Mouse (Mus musculus) embryonic facial prominence, embryonic 12.5 days (tissue): ENCODE measurements around the gene Rgs6. TPM values are rescaled to one million over a fixed set of nuclear protein-coding genes. Genes with fewer than 3 reads are reported as not detected.

Experiments used
- ATAC-seq: fragments of 200-750 bp; cut with Nextera tagmentation; 2 replicates; pipeline ENCODE4 v1.8.0; 2017; ENCODE audit not compliant: insufficient number of reproducible peaks, insufficient read depth, low FRiP score, low TSS enrichment
- H3K27ac ChIP-seq: fragments of 300-500 bp; sonication (generic); 2 replicates; pipeline ENCODE4 v1.5.1; 2016; ENCODE audit warnings: mild to moderate bottlenecking
- H3K27me3 ChIP-seq: fragments of 300-500 bp; sonication (generic); 2 replicates; pipeline ENCODE4 v1.6.1; 2016; ENCODE audit warnings: mild to moderate bottlenecking, moderate library complexity
- H3K36me3 ChIP-seq: fragments of 300-500 bp; sonication (generic); 2 replicates; pipeline ENCODE4 v1.6.1; 2016; ENCODE audit warnings: mild to moderate bottlenecking
- H3K4me1 ChIP-seq: fragments of 300-500 bp; sonication (generic); 2 replicates; pipeline ENCODE4 v1.6.1; 2016
- H3K4me2 ChIP-seq: fragments of 300-500 bp; sonication (generic); replicated peaks from 2 replicates; pipeline ENCODE4 v1.6.1; 2016; ENCODE audit warnings: mild to moderate bottlenecking, moderate library complexity
- H3K4me3 ChIP-seq: fragments of 300-500 bp; sonication (generic); 2 replicates; pipeline ENCODE4 v1.5.1; 2016; ENCODE audit warnings: mild to moderate bottlenecking
- H3K9ac ChIP-seq: fragments of 300-500 bp; sonication (generic); 2 replicates; pipeline ENCODE4 v1.6.1; 2016; ENCODE audit warnings: mild to moderate bottlenecking, moderate library complexity
- H3K9me3 ChIP-seq: fragments of 300-500 bp; sonication (generic); 2 replicates; pipeline ENCODE4 v1.6.1; 2016; ENCODE audit warnings: mild to moderate bottlenecking, moderate library complexity
- WGBS: fragments of 180-500 bp; shearing (Covaris S2); methylation state at CpG from one replicate; pipeline ENCODE4 v1.1.7; 2016; 5-methylcytosine and 5-hydroxymethylcytosine counted together
- polyA plus RNA-seq: library from polyadenylated mRNA; unstranded; fragments of >200 nt; fragmentation: Nextera tagmentation; extraction: Ambion mirVana; gene quantifications from 2 replicates; pipeline ENCODE4 v1.2.1, GENCODE M21; 2016

Rgs6 gene
- polyA plus RNA-seq, 1 experiment from 2014 or later: 3.7 TPM

DNA sequence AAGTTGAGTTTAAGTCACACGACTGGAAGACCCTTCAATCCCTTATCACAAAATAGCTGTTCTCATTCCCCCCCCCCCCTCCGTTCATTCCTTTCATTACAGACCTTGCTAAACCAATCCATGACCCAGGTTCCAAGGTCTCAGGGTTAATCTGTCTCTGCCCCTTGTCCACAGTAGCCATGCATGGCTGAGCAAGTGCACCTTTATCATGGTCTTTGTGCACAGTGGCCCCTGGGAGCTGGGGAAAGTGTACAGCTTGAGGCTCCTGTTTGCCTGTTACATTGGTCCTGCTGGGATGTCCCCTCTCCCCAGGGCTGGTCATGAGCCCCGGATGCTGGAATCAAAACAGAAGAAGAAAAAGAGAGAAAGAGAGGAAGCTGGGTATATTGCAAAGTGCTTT is 522.6 kb downstream of the Rgs6 start:
- Histone ChIP-seq H3K27me3 (no peaks in the 10 kb centered on the region), H3K9ac (no peak overlapping the region), H3K4me2 (no peak overlapping the region), H3K4me3 (no peak overlapping the region), H3K4me1 (no peaks in the 10 kb centered on the region), H3K36me3 (no peaks in the 10 kb centered on the region), H3K9me3 (no peaks in the 10 kb centered on the region), H3K27ac (no peak overlapping the region)
- ATAC-seq: no peak
- 67% methylated on average over 3 of the region's 3 CpGs for WGBS

DNA sequence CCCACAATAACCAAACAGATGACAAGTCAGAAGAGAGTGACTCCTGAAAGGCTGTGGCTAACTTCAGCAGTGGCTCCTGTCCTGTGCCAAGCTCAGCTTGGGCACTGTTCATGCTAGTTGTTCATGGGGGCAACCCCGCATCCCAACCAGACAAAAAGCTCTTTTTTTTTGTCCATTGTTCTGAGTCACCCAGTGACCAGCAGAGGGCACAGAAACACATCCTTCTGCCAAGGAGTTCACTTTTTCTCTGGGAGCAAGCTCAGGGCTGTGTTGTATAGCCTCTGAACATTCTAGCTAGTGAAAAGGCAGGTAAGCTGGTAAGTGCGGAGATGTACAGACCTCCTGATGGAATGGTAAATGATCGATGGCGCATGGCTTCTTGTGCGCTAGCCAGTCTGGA is 524.2 kb downstream of the Rgs6 start:
- no peak overlapping the region for H3K4me3 ChIP-seq
- 84% methylated on average over 5 of the region's 5 CpGs for WGBS
- no peaks in the 10 kb centered on the region for H3K36me3 ChIP-seq
- no peak overlapping the region for H3K9ac ChIP-seq
- H3K4me1 ChIP-seq: no peaks in the 10 kb centered on the region
- no peak for ATAC-seq
- H3K27me3 ChIP-seq: no peaks in the 10 kb centered on the region
- no peaks in the 10 kb centered on the region for H3K9me3 ChIP-seq
- no peak overlapping the region for H3K27ac ChIP-seq
- H3K4me2 ChIP-seq: no peak overlapping the region

DNA sequence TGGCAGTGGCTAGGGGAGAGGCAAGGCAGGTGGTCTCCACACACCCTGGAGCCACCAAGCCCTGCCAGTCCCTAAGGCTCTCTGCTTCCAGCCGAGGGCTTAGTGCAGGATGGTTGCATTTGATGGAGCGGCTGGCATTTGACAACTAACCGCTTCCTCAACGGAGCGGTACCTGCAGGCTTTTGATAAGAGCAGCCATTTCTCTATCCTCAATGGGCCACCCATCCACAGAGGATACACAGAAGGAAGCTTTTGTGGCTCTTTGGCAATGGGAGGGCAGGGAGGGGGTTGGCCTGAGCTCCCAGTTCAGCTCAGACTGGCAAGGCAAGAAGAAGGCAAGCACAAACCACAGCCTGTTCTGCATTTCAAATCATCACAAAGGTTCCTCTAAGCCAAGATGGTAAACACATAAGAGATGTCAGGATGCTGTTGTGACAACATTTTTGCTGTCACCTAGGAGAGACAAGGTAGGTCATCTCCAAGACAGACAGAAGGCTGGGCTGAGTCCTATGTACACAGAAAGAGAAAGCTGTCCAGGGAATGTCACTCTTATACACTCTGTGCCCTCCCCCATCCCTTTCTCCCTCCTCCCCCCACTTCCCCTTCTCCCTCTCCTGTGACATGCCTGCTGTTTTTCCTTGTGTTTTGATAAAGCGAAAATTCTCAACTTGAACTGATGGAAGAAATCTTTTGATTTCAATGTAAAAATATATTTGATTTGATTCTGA is 525.0 kb downstream of the Rgs6 start:
- Histone ChIP-seq H3K4me1 (no peaks in the 10 kb centered on the region), H3K27me3 (no peaks in the 10 kb centered on the region), H3K4me2 (no peak overlapping the region), H3K36me3 (no peaks in the 10 kb centered on the region), H3K4me3 (no peak overlapping the region), H3K9ac (no peak overlapping the region), H3K27ac (no peak overlapping the region), H3K9me3 (no peaks in the 10 kb centered on the region)
- no peak for ATAC-seq
- 69% methylated on average over 6 of the region's 6 CpGs for WGBS

DNA sequence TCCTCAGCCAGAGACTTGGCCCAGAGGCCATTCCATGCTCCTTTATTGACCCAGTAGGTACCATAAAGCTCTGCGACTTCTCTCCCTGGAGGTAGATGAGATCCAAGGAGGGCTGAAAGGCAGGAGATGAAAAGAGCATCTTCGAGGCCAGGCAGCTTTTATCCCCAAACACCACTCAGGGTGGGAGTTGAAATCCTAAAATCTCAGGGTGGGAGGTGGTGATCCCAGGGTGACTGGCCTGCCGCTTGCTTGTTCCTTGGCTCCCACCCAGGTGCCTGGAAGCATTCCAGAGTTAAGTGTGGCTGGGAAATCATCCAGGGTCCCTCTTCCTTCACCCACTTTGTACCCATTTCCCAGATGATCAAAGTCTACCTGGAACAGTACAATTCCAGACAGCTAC is 525.9 kb downstream of the Rgs6 start:
- no peak overlapping the region for H3K27ac ChIP-seq
- H3K9ac ChIP-seq: no peak overlapping the region; the same call in 1 of the 2 replicates
- no peak overlapping the region for H3K4me3 ChIP-seq
- H3K36me3 ChIP-seq: no peaks in the 10 kb centered on the region
- H3K4me2 ChIP-seq: no peak overlapping the region
- 73% methylated on average over 3 of the region's 3 CpGs for WGBS
- H3K4me1 ChIP-seq: no peaks in the 10 kb centered on the region
- no peaks in the 10 kb centered on the region for H3K27me3 ChIP-seq
- no peaks in the 10 kb centered on the region for H3K9me3 ChIP-seq
- ATAC-seq: no peak

DNA sequence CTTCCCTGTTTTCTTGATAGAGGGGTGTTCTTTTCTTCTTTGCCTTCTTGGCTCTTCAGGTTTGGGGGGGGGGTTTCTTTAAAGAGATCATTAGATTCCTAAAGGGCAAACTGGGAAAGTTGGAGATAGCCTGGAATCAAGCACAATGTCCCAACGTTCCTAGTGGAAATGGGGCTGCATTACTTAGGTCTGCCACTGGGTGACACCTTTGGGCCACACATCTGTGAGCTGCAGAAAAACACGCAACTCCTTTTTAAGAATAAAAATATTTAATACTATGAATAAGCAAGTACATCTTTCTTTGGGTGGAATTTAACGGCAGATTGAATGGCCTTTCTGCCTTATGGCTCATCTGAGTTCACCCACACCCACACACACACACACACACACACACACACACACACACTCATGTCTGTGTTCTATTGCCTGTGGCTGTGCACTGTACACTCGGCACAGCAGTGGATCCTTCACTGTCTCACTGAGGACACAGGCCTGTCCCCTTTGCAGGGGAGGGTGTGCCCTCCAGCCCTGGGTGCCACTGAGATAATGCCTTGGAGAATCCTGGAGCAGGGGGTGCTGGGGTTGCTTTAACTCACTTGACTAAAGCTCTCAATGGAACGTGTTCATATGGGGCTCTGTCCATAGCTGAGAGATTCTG is 526.4 kb downstream of the Rgs6 start:
- Histone ChIP-seq H3K27me3 (no peaks in the 10 kb centered on the region), H3K27ac (no peak overlapping the region), H3K4me1 (no peaks in the 10 kb centered on the region), H3K9me3 (no peaks in the 10 kb centered on the region), H3K4me2 (no peak overlapping the region), H3K36me3 (no peaks in the 10 kb centered on the region), H3K9ac (no peak overlapping the region), H3K4me3 (no peak overlapping the region)
- WGBS: 44% methylated on average over 5 of the region's 5 CpGs
- no peak for ATAC-seq

DNA sequence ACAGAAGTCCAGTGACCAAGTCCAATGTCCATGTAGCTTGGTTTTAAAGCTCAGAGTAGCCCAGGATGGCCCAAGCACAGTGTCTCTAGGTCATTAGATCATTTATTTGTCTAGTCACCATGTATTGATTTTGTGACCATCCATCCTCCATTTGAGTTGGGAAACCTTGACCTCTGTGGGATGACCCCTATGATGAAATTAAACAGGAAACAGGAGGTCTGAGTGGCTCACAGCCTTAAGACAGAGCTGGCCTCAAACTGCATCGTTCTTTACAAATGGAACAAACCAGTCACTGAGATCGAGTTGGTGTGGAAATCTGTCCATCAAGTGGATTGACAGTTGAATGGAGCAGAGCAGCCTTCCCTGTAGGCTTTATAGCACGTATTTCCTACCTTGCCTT is 536.0 kb downstream of the Rgs6 start:
- Histone ChIP-seq H3K9ac (no peak overlapping the region), H3K27ac (no peak overlapping the region), H3K36me3 (no peaks in the 10 kb centered on the region), H3K27me3 (no peaks in the 10 kb centered on the region), H3K4me1 (no peaks in the 10 kb centered on the region), H3K9me3 (no peaks in the 10 kb centered on the region), H3K4me3 (no peak overlapping the region), H3K4me2 (no peak overlapping the region)
- WGBS: 43% methylated on average over 3 of the region's 3 CpGs
- no peak for ATAC-seq

DNA sequence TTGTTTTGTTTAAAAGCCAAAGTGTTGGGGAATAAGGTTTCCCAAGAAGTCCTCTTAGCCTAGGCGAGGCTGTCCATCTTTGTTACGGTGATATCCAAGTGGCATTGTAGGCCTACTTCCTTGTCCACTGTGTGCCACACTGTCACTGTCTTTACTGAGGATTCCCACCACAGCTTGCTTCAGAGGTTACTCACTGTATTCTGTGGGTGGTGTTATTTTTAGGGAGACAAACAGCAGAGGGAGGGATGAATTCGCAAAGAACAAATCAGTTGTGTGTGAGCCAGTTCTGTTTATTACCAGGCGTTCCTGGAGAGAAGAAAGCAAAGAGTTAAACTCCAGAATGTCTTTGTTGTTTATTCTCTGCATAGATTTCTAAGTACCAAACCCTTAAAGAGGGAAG is 537.2 kb downstream of the Rgs6 start:
- Histone ChIP-seq H3K36me3 (no peaks in the 10 kb centered on the region), H3K27ac (no peak overlapping the region), H3K27me3 (no peaks in the 10 kb centered on the region), H3K9ac (no peak overlapping the region), H3K4me1 (no peaks in the 10 kb centered on the region), H3K4me2 (no peak overlapping the region), H3K4me3 (no peak overlapping the region), H3K9me3 (no peaks in the 10 kb centered on the region)
- ATAC-seq: no peak
- 86% methylated on average over 4 of the region's 4 CpGs for WGBS

DNA sequence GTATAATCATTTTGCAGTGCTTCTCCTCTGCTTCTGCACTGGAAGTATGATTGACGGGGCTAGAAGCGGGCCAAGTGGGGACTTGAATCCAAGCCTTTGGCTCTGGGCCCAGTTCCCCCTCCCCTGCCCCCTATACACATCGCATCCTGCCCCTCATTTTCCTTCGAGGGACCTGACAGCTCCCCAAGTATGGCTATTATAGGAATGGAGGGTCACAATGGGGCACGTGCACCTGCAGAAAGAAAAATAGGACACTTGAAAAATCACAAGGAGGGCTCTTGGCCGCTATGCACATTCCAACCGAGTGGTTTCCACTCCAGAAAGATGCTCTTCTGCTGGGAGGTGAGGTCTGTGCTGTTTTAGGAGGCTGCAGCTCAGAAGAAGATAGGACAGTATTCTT is 538.8 kb downstream of the Rgs6 start:
- H3K9me3 ChIP-seq: no peaks in the 10 kb centered on the region
- no peak overlapping the region for H3K9ac ChIP-seq
- WGBS: 87% methylated on average over 7 of the region's 7 CpGs
- H3K4me2 ChIP-seq: no peak overlapping the region
- ATAC-seq: no peak
- H3K36me3 ChIP-seq: no peaks in the 10 kb centered on the region
- no peaks in the 10 kb centered on the region for H3K4me1 ChIP-seq
- H3K27ac ChIP-seq: no peak overlapping the region
- no peak overlapping the region for H3K4me3 ChIP-seq
- H3K27me3 ChIP-seq: no peaks in the 10 kb centered on the region

DNA sequence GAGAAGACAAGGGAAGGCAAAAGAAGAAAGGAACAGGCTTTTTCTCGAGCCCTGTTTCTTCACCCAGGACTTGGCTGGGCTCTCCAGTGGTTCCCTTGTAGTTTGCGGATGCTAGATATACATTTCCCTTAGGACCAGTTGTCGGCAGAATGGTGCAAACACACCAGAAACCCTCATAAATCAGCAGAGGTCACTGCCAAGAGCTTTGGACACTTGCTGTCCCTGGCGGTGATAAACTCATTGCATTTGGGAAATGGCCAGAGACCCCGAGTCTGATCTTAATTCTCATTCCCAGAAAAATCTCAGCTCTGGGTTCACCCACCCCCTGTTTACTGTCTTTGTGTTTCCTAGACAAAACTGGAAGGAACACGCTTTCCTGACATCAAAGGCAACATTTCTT is 539.9 kb downstream of the Rgs6 start:
- Histone ChIP-seq H3K9me3 (no peaks in the 10 kb centered on the region), H3K27me3 (no peaks in the 10 kb centered on the region), H3K36me3 (no peaks in the 10 kb centered on the region), H3K4me2 (no peak overlapping the region), H3K27ac (no peak overlapping the region), H3K4me3 (no peak overlapping the region), H3K4me1 (no peaks in the 10 kb centered on the region), H3K9ac (no peak overlapping the region)
- 77% methylated on average over 6 of the region's 6 CpGs for WGBS
- no peak for ATAC-seq

DNA sequence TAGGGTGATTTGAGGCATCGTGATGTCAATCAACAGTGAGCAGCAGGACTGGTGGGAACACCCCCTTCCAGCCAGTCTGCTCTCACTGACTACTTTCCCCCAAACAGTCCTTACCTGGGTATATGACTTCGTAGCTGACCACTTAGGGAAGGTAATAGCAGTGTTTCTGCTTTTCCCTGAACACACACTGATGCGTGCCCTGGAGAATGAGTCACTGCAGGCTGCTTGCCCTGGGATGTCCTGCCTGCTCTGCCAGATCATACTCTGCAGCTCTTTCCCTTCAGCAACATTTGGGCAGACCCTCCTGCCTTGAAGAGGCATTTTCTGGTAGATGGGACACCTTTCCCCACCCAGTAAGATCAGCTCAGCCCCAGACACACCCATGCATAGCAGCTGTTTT is 540.5 kb downstream of the Rgs6 start:
- Histone ChIP-seq H3K36me3 (no peaks in the 10 kb centered on the region), H3K4me1 (no peaks in the 10 kb centered on the region), H3K9me3 (no peaks in the 10 kb centered on the region), H3K4me3 (no peak overlapping the region), H3K9ac (no peak overlapping the region), H3K27ac (no peak overlapping the region), H3K4me2 (no peak overlapping the region), H3K27me3 (no peaks in the 10 kb centered on the region)
- ATAC-seq: no peak
- 76% methylated on average over 3 of the region's 3 CpGs for WGBS

DNA sequence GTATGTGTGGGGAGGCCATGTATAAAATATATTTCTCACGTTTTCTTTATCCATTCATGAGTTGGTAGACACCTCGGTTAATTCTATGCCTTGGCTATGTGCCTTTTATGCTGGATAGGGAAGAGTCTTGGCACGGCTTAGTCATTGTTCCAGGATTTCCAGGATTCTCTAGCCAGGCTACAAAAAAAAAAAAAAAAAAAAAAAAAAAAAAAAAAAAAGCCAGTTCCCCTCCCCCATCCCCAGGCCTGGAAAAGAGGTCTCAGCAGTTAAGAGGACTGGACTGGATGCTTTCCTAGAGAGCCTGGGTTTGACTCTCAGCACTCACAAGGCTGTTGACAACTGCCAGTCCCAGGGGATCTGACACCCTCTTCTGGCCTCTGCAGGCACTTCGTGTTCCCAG is 543.3 kb downstream of the Rgs6 start:
- Histone ChIP-seq H3K27ac (no peak overlapping the region), H3K36me3 (no peaks in the 10 kb centered on the region), H3K4me2 (no peak overlapping the region), H3K9me3 (no peaks in the 10 kb centered on the region), H3K4me1 (no peaks in the 10 kb centered on the region), H3K9ac (no peak overlapping the region), H3K4me3 (no peak overlapping the region), H3K27me3 (no peaks in the 10 kb centered on the region)
- no peak for ATAC-seq
- 72% methylated on average over 4 of the region's 4 CpGs for WGBS

DNA sequence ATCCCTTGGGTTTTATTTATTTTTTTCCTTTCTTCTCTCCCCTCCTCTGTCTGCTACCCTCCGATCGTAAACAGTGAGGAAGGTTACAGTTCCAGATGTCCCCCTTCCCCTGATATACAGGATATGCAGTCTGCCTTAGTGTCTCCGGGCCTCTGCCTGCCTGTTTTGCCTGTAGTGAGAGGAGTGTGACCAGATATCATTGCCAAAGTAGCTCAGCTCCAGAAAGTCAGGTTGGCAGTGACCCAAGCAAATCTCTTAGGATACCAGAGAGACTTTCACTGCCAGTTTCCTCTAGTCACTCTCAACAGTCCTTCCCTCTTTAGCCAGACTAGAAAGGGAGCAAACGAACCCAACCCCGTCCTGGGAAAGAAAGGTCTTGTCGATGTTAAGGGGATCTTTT is 545.7 kb downstream of the Rgs6 start:
- WGBS: 61% methylated on average over 6 of the region's 6 CpGs
- H3K27ac ChIP-seq: no peak overlapping the region
- no peaks in the 10 kb centered on the region for H3K4me1 ChIP-seq
- no peaks in the 10 kb centered on the region for H3K9me3 ChIP-seq
- ATAC-seq: no peak
- no peak overlapping the region for H3K4me2 ChIP-seq
- no peak overlapping the region for H3K9ac ChIP-seq
- no peaks in the 10 kb centered on the region for H3K27me3 ChIP-seq
- no peaks in the 10 kb centered on the region for H3K36me3 ChIP-seq
- no peak overlapping the region for H3K4me3 ChIP-seq
